9 mouse cellular contexts compared by ENCODE assay signal in the genomic region with DNA sequence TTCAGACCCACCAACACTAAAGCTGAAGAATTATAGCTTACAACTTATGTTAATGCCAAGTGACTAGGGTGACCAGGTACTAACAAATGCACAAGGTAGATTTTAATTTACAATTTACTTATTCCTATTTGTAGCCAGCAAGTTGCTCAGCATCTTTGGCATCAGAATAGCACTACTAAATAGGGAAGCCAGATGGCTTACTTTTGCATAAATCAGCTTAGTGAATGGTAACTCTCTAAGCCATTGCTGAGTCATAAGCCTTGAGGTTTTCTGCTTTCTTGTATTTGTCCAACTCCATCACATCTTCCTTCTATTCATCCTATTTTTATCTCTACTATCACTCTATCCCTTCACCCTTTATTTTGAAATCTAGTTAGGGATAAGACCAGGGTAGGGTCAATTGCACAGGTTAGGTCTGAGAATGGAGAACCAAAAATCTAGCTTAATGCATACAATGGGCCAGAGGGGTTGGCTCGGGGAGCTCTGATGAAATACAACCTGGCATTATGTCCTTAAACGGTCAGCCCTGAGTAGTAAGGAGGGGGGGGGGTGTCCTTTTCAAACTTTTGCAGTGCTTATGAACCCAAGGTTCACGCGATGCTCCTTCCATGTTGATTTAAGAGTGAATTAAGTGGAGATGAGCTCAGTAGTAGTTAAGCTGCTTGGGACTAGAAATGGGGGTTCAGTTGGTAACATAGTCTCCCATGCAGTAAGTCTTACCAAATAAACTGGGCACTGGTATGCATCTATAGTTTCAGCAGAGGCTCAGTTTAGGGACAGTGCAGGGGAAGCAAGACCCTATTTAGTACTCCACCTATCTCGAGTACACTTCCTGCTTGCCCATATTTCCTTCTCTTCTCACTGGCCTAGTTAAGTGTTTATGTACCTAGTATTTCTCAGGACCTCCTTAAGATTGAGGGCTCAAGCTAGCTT. TPM values are rescaled to one million over a fixed set of nuclear protein-coding genes. Genes with fewer than 3 reads are reported as not detected.
DNase-seq lines count a peak whose midpoint lies in the region; ATAC-seq and TF ChIP-seq lines count a peak whose summit lies in the region.
"Had no signal": no experiment of that assay in that cellular context is flagged by ENCODE, and none has a peak within 500 bp of the region (broad histone marks: within the 10 kb centered on the region; RNA-seq: fewer than 3 reads in every experiment).

No protein-coding gene starts in this region.

- H3K36me3 ChIP-seq in lung, embryonic 14.5 days (ENCODE audit: insufficient read depth): peaks cover 91% of the 10 kb centered on the region
- peaks cover 43% of the 10 kb centered on the region for H3K36me3 ChIP-seq in hindbrain, embryonic 16.5 days (ENCODE audit: control insufficient read depth, insufficient read depth, low read length)
- peaks cover 63% of the 10 kb centered on the region for H3K36me3 ChIP-seq in neural tube, embryonic 12.5 days

- peak; percentile 55; the same call in 1 of the 2 replicates for ATAC-seq in lung, embryonic 14.5 days (ENCODE audit: insufficient read depth)
- ATAC-seq in hindbrain, embryonic 16.5 days: peak; percentile 24; the same call in 1 of the 2 replicates
- 0 out of 2 replicates have a peak, but pooled peaks have one; percentile 14 for ATAC-seq in neural tube, embryonic 12.5 days (ENCODE audit: low FRiP score, low read depth)

- no peak overlapping the region for H3K9ac ChIP-seq in lung, embryonic 14.5 days
- no peak overlapping the region for H3K9ac ChIP-seq in hindbrain, embryonic 16.5 days (ENCODE audit: low read depth, low read length)
- H3K9ac ChIP-seq in neural tube, embryonic 12.5 days: no peak overlapping the region

- H3K9me3 ChIP-seq in lung, embryonic 14.5 days (ENCODE audit: low read depth, low read length): no peaks in the 10 kb centered on the region
- no peaks in the 10 kb centered on the region for H3K9me3 ChIP-seq in hindbrain, embryonic 16.5 days (ENCODE audit: control insufficient read depth, low read length)
- H3K9me3 ChIP-seq in neural tube, embryonic 12.5 days: no peaks in the 10 kb centered on the region

- no peak overlapping the region for H3K4me2 ChIP-seq in lung, embryonic 14.5 days
- H3K4me2 ChIP-seq in hindbrain, embryonic 16.5 days (ENCODE audit: low read length): no peak overlapping the region
- H3K4me2 ChIP-seq in neural tube, embryonic 12.5 days (replicated peaks): no peak overlapping the region

- no peak overlapping the region for H3K27ac ChIP-seq in lung, embryonic 14.5 days (ENCODE audit: low read depth)
- 0 out of 2 replicates have a peak overlapping the region, but pooled peaks have one; percentile 5 for H3K27ac ChIP-seq in hindbrain, embryonic 16.5 days (ENCODE audit: low read depth, low read length)
- no peak overlapping the region for H3K27ac ChIP-seq in neural tube, embryonic 12.5 days

- no peaks in the 10 kb centered on the region for H3K27me3 ChIP-seq in lung, embryonic 14.5 days (ENCODE audit: insufficient read depth, low read length)
- no peaks in the 10 kb centered on the region for H3K27me3 ChIP-seq in hindbrain, embryonic 16.5 days (replicated peaks; ENCODE audit: control insufficient read depth, insufficient read depth, low read length)
- no peaks in the 10 kb centered on the region for H3K27me3 ChIP-seq in neural tube, embryonic 12.5 days (replicated peaks)

- H3K4me1 ChIP-seq in lung, embryonic 14.5 days (ENCODE audit: insufficient read depth): no peaks in the 10 kb centered on the region
- peaks cover 4% of the 10 kb centered on the region for H3K4me1 ChIP-seq in hindbrain, embryonic 16.5 days (ENCODE audit: control insufficient read depth, insufficient read depth, low read depth, low read length)
- H3K4me1 ChIP-seq in neural tube, embryonic 12.5 days: 0 out of 2 replicates have a peak, but pooled peaks cover 5% of the 10 kb centered on the region

- H3K4me3 ChIP-seq in lung, embryonic 14.5 days (ENCODE audit: low read depth, low read length): no peak overlapping the region
- H3K4me3 ChIP-seq in hindbrain, embryonic 16.5 days (ENCODE audit: low read length): no peak overlapping the region
- no peak overlapping the region for H3K4me3 ChIP-seq in neural tube, embryonic 12.5 days

- 39% methylated on average over 5 of the region's 5 CpGs for WGBS in lung, embryonic 14.5 days
- 39% methylated on average over 5 of the region's 5 CpGs for WGBS in hindbrain, embryonic 16.5 days
- 26% methylated on average over 5 of the region's 5 CpGs for WGBS in neural tube, embryonic 12.5 days

- DNase-seq in embryo, embryonic 10 days (ENCODE audit: low spot score): peak; percentile 17
- DNase-seq in embryo, embryonic 11 days: no peak
- DNase-seq in lung, embryonic 14.5 days: peak; percentile 28
- DNase-seq in lung, adult 18-20 months: no peak
- no peak for DNase-seq in frontal cortex, postnatal 10 days (ENCODE audit: low spot score in 2 of 2)
- DNase-seq in urinary bladder, adult 2 months (ENCODE audit: low spot score): no peak
- DNase-seq: heart, adult 11 months had no signal

- TF ChIP-seq CTCF in lung, embryonic 14.5 days (IDR thresholded peaks at IDR 0.05; ENCODE audit: low read depth): no peak

RNA-seq across cellular contexts. Expression of a gene that starts 8.1 kb away (rescaled TPM):
- polyA plus RNA-seq in lung, embryonic 14.5 days (2014; fragmentation: Nextera tagmentation; extraction: Ambion mirVana): 400 and 402 TPM in 2 replicates
- polyA plus RNA-seq in hindbrain, embryonic 16.5 days (2015; fragmentation: Nextera tagmentation; extraction: Ambion mirVana): 300 and 327 TPM in 2 replicates
- polyA plus RNA-seq in neural tube, embryonic 12.5 days (2016; fragmentation: Nextera tagmentation; extraction: Ambion mirVana): 379 and 423 TPM in 2 replicates
- polyA plus RNA-seq in urinary bladder, adult 2 months (2012; rRNA removed): 176 and 243 TPM in 2 replicates

RNA-seq across cellular contexts. Expression of a gene that starts 17.1 kb away (rescaled TPM):
- polyA plus RNA-seq in lung, embryonic 14.5 days (2014; fragmentation: Nextera tagmentation; extraction: Ambion mirVana): 22.3 and 23.4 TPM in 2 replicates
- polyA plus RNA-seq in hindbrain, embryonic 16.5 days (2015; fragmentation: Nextera tagmentation; extraction: Ambion mirVana): 15.8 and 18.5 TPM in 2 replicates
- polyA plus RNA-seq in neural tube, embryonic 12.5 days (2016; fragmentation: Nextera tagmentation; extraction: Ambion mirVana): 22.5 and 26.8 TPM in 2 replicates
- polyA plus RNA-seq in urinary bladder, adult 2 months (2012; rRNA removed): 27.3 and 31.4 TPM in 2 replicates

RNA-seq across cellular contexts. Expression of a gene that starts 40.8 kb away (rescaled TPM):
- polyA plus RNA-seq in lung, embryonic 14.5 days (2014; fragmentation: Nextera tagmentation; extraction: Ambion mirVana): 132 and 137 TPM in 2 replicates
- polyA plus RNA-seq in hindbrain, embryonic 16.5 days (2015; fragmentation: Nextera tagmentation; extraction: Ambion mirVana): 28.5 and 29.4 TPM in 2 replicates
- polyA plus RNA-seq in neural tube, embryonic 12.5 days (2016; fragmentation: Nextera tagmentation; extraction: Ambion mirVana): 31.8 and 34.6 TPM in 2 replicates
- 258 and 282 TPM in 2 replicates for polyA plus RNA-seq in urinary bladder, adult 2 months (2012; rRNA removed)

RNA-seq across cellular contexts. Expression of a gene that starts 51.0 kb away (rescaled TPM):
- 31.0 and 31.2 TPM in 2 replicates for polyA plus RNA-seq in lung, embryonic 14.5 days (2014; fragmentation: Nextera tagmentation; extraction: Ambion mirVana)
- 16.2 and 20.1 TPM in 2 replicates for polyA plus RNA-seq in hindbrain, embryonic 16.5 days (2015; fragmentation: Nextera tagmentation; extraction: Ambion mirVana)
- polyA plus RNA-seq in neural tube, embryonic 12.5 days (2016; fragmentation: Nextera tagmentation; extraction: Ambion mirVana): 17.3 and 18.7 TPM in 2 replicates
- 91.1 and 102 TPM in 2 replicates for polyA plus RNA-seq in urinary bladder, adult 2 months (2012; rRNA removed)

Comparison
In these comparisons a context has a peak if more than half of its experiments do, and no peak if none do; other contexts are left out.
1. DNase-seq: peak in embryo, embryonic 10 days (single experiment) and lung, embryonic 14.5 days (single experiment); none in embryo, embryonic 11 days (single experiment), lung, adult 18-20 months (0 of 2), frontal cortex, postnatal 10 days (0 of 2) and urinary bladder, adult 2 months (single experiment).
2. Peak in every context shown above with its lines, with median percentiles within 50 percentile points of each other: ATAC-seq.